Comparison of ENCODE assay signal across 27 mouse cellular contexts in genomic region chr6:100720098-100720501, GRCm38 (mm10). TPM values are rescaled to one million over a fixed set of nuclear protein-coding genes. Genes with fewer than 3 reads are reported as not detected.
DNase-seq lines count a peak whose midpoint lies in the region; ATAC-seq and TF ChIP-seq lines count a peak whose summit lies in the region.
"Had no signal": no experiment of that assay in that cellular context is flagged by ENCODE, and none has a peak within 500 bp of the region (broad histone marks: within the 10 kb centered on the region; RNA-seq: fewer than 3 reads in every experiment).

No protein-coding gene starts in this region.

- no peak for ATAC-seq in heart, embryonic 13.5 days (ENCODE audit: extremely low read depth, insufficient number of reproducible peaks, low FRiP score, low TSS enrichment)
- peak; percentile 32; the same call in 1 of the 2 replicates for ATAC-seq in G1E (ENCODE audit: extremely low read depth, insufficient number of reproducible peaks, low FRiP score, poor library complexity, severe bottlenecking)
- ATAC-seq: forebrain, embryonic 16.5 days; inflammation-experienced regulatory T-cells, adult 6 months had no signal

- TF ChIP-seq CTCF in G1E (IDR thresholded peaks at IDR 0.05; ENCODE audit: low read depth, low read length) = no peak

- DNase-seq in heart, postnatal 4 days = no peak
- peak; percentile 30 to 57 for DNase-seq in kidney, postnatal 4 days
- no peak for DNase-seq in kidney, adult 8-10 months
- DNase-seq in G1E (ENCODE audit: low spot score) = peak; percentile 4
- DNase-seq in fibroblast of lung, adult 2 months (ENCODE audit: low read depth) = peak; percentile 85
- no peak for DNase-seq in gastrocnemius, postnatal 10 days
- no peak for DNase-seq in adrenal gland, adult 2 months
- DNase-seq: adrenal gland, postnatal 25 days; cerebellum, adult 9-11 months; gastrocnemius, postnatal 25 days; heart, adult 18-20 months; heart, postnatal 14 days; kidney, adult 18-20 months; liver; thymus, adult 2 months; thymus, postnatal 4 days had no signal

- peak overlapping the region; percentile 20; the same call in 1 of the 2 replicates for H3K27ac ChIP-seq in heart, embryonic 13.5 days (replicated peaks)
- H3K27ac ChIP-seq: hindbrain, embryonic 13.5 days; liver, embryonic 15.5 days; macrophage; neural tube, embryonic 15.5 days; stomach, postnatal 0 days had no signal

- H3K4me3 ChIP-seq in heart, embryonic 13.5 days = no peak overlapping the region
- no peak overlapping the region for H3K4me3 ChIP-seq in G1E (ENCODE audit: low read depth, low read length)
- H3K4me3 ChIP-seq: heart, embryonic 12.5 days; hindbrain, embryonic 13.5 days; liver, embryonic 15.5 days; neural tube, embryonic 15.5 days had no signal

- H3K27me3 ChIP-seq in heart, embryonic 13.5 days (replicated peaks) = peaks cover 6% of the 10 kb centered on the region
- no peaks in the 10 kb centered on the region for H3K27me3 ChIP-seq in G1E (ENCODE audit: insufficient read depth, low read length)
- H3K27me3 ChIP-seq: CH12.LX; hindbrain, embryonic 13.5 days; liver, embryonic 15.5 days; neural tube, embryonic 15.5 days had no signal

- no peaks in the 10 kb centered on the region for H3K9me3 ChIP-seq in heart, embryonic 13.5 days
- no peaks in the 10 kb centered on the region; the same call in 1 of the 2 replicates for H3K9me3 ChIP-seq in G1E (replicated peaks)
- H3K9me3 ChIP-seq: hindbrain, embryonic 13.5 days; liver, embryonic 15.5 days; neural tube, embryonic 15.5 days had no signal

- H3K36me3 ChIP-seq in heart, embryonic 13.5 days = no peaks in the 10 kb centered on the region
- no peaks in the 10 kb centered on the region for H3K36me3 ChIP-seq in G1E (replicated peaks)
- H3K36me3 ChIP-seq: heart, embryonic 12.5 days; hindbrain, embryonic 13.5 days; liver, embryonic 15.5 days; neural tube, embryonic 15.5 days had no signal

- H3K4me2 ChIP-seq in heart, embryonic 13.5 days = no peak overlapping the region
- H3K4me2 ChIP-seq: heart, embryonic 12.5 days; hindbrain, embryonic 13.5 days; liver, embryonic 15.5 days; neural tube, embryonic 15.5 days had no signal

- 70% methylated on average over 6 of the region's 6 CpGs for WGBS in heart, embryonic 13.5 days

- H3K9ac ChIP-seq in heart, embryonic 13.5 days = no peak overlapping the region
- H3K9ac ChIP-seq: heart, embryonic 12.5 days; hindbrain, embryonic 13.5 days; liver, embryonic 15.5 days; neural tube, embryonic 15.5 days had no signal

- H3K4me1 ChIP-seq in heart, embryonic 13.5 days = peaks cover 12% of the 10 kb centered on the region
- peaks cover 20% of the 10 kb centered on the region for H3K4me1 ChIP-seq in G1E (ENCODE audit: insufficient read depth, low read depth, low read length)
- H3K4me1 ChIP-seq: liver, embryonic 15.5 days had no signal

RNA-seq across cellular contexts. Expression of gene Gxylt2, which starts 15.6 kb away (rescaled TPM):
- polyA plus RNA-seq in heart, embryonic 13.5 days (2015; fragmentation: Nextera tagmentation; extraction: Ambion mirVana) = 2.8 and 3.3 TPM in 2 replicates
- 1 to 10 TPM; 9.2 to 9.6 TPM for total RNA-seq in heart, postnatal 4 days (2021)
- not detected in 2 replicates for total RNA-seq in G1E (2014; fragmentation: Nextera tagmentation)
- under 0.01 and 0.22 TPM in 2 replicates for total RNA-seq in G1E (2017)
- not detected in 2 replicates for polyA plus RNA-seq in G1E (2012)
- total RNA-seq in gastrocnemius, postnatal 10 days (2021) = 1 to 10 TPM; 5.0 to 7.9 TPM
- total RNA-seq in adrenal gland, adult 2 months (2021) = under 1 TPM; 0.40 to 0.73 TPM
- polyA plus RNA-seq in adrenal gland, adult 2 months (2012; rRNA removed) = 1.1 and 2.9 TPM in 2 replicates
- total RNA-seq: common myeloid progenitor, adult 5-6 weeks had no signal
- polyA plus RNA-seq: macrophage had no signal

RNA-seq across cellular contexts. Expression of gene Shq1, which starts 49.1 kb away (rescaled TPM):
- polyA plus RNA-seq in heart, embryonic 13.5 days (2015; fragmentation: Nextera tagmentation; extraction: Ambion mirVana) = 10.0 and 10.7 TPM in 2 replicates
- total RNA-seq in heart, postnatal 4 days (2021) = 1 to 10 TPM; 5.3 to 5.4 TPM
- total RNA-seq in G1E (2014; fragmentation: Nextera tagmentation) = 9.8 and 12.5 TPM in 2 replicates
- 17.8 and 19.7 TPM in 2 replicates for total RNA-seq in G1E (2017)
- 16.6 and 19.6 TPM in 2 replicates for polyA plus RNA-seq in G1E (2012)
- 1 to 10 TPM; 2.9 to 3.3 TPM for total RNA-seq in gastrocnemius, postnatal 10 days (2021)
- total RNA-seq in adrenal gland, adult 2 months (2021) = 1 to 10 TPM; 8.5 to 8.6 TPM
- polyA plus RNA-seq in adrenal gland, adult 2 months (2012; rRNA removed) = 3.7 and 4.5 TPM in 2 replicates

Comparison
In these comparisons a context has a peak if more than half of its experiments do, and no peak if none do; other contexts are left out.
1. DNase-seq: peak in kidney, postnatal 4 days (2 of 2), G1E (single experiment) and fibroblast of lung, adult 2 months (single experiment); none in heart, postnatal 4 days (single experiment), kidney, adult 8-10 months (0 of 2), gastrocnemius, postnatal 10 days (single experiment) and adrenal gland, adult 2 months (single experiment).